In the genomic region with DNA sequence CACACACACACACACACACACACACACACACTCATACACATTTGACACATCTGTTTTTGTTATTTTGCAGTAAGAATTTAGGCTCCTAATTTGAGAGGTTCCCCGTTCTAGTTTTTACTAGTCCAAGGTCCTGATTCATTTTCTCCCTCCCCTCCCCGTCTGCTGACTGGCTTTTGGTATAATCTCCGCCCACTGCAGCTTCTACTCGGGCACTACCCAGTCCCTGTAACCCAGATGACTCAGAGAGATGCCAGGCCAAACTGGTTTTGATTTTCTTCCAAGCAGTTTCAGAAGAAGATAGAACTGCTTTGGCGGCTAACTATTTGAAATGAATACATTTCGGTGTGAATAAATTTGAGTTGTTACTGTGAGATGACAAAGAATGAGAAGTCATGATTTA, we compare ENCODE assay signal across 11 mouse cellular contexts.
A peak's percentile ranks its signal among the peaks of the same experiment; 100 is the strongest.
DNase-seq lines count a peak whose midpoint lies in the region; ATAC-seq and TF ChIP-seq lines count a peak whose summit lies in the region.
"Had no signal": no experiment of that assay in that cellular context is flagged by ENCODE, and none has a peak within 500 bp of the region (broad histone marks: within the 10 kb centered on the region; RNA-seq: fewer than 3 reads in every experiment).

No protein-coding gene starts in this region.

- H3K36me3 ChIP-seq in embryonic facial prominence, embryonic 14.5 days (ENCODE audit: control insufficient read depth, insufficient read depth, low read length) = no peaks in the 10 kb centered on the region
- H3K36me3 ChIP-seq in embryonic facial prominence, embryonic 10.5 days (replicated peaks) = no peaks in the 10 kb centered on the region
- H3K36me3 ChIP-seq in stomach, embryonic 16.5 days (ENCODE audit: control insufficient read depth, insufficient read depth, low read length) = no peaks in the 10 kb centered on the region
- no peaks in the 10 kb centered on the region for H3K36me3 ChIP-seq in liver, postnatal 0 days (replicated peaks; ENCODE audit: insufficient read depth, low read length)
- H3K36me3 ChIP-seq: embryonic facial prominence, embryonic 13.5 days; heart, embryonic 13.5 days had no signal

- no peak for TF ChIP-seq EP300 in liver, postnatal 0 days (IDR thresholded peaks at IDR 0.05; ENCODE audit: low read depth)

- H3K4me3 ChIP-seq in embryonic facial prominence, embryonic 14.5 days (ENCODE audit: low read depth, low read length) = no peak overlapping the region
- no peak overlapping the region for H3K4me3 ChIP-seq in embryonic facial prominence, embryonic 10.5 days
- no peak overlapping the region for H3K4me3 ChIP-seq in stomach, embryonic 16.5 days (replicated peaks; ENCODE audit: low read length)
- H3K4me3 ChIP-seq in liver, postnatal 0 days (ENCODE audit: low read depth, low read length) = no peak overlapping the region
- H3K4me3 ChIP-seq: embryonic facial prominence, embryonic 13.5 days; heart, embryonic 13.5 days; megakaryocyte, embryonic 14.5 days had no signal

- no peak overlapping the region for H3K9ac ChIP-seq in embryonic facial prominence, embryonic 14.5 days (ENCODE audit: low read depth, low read length)
- H3K9ac ChIP-seq in stomach, embryonic 16.5 days (ENCODE audit: low read length) = no peak overlapping the region
- no peak overlapping the region for H3K9ac ChIP-seq in liver, postnatal 0 days (replicated peaks)
- H3K9ac ChIP-seq: embryonic facial prominence, embryonic 13.5 days; heart, embryonic 13.5 days had no signal

- H3K4me2 ChIP-seq in embryonic facial prominence, embryonic 14.5 days (ENCODE audit: low read depth, low read length) = no peak overlapping the region
- H3K4me2 ChIP-seq in stomach, embryonic 16.5 days (ENCODE audit: low read depth, low read length) = no peak overlapping the region
- H3K4me2 ChIP-seq in liver, postnatal 0 days (ENCODE audit: low read depth, low read length) = no peak overlapping the region
- H3K4me2 ChIP-seq: embryonic facial prominence, embryonic 13.5 days; heart, embryonic 13.5 days had no signal

- no peaks in the 10 kb centered on the region for H3K27me3 ChIP-seq in embryonic facial prominence, embryonic 14.5 days (replicated peaks; ENCODE audit: control insufficient read depth, insufficient read depth, low read length)
- no peaks in the 10 kb centered on the region for H3K27me3 ChIP-seq in embryonic facial prominence, embryonic 10.5 days (replicated peaks; ENCODE audit: low read depth, poor library complexity, severe bottlenecking)
- no peaks in the 10 kb centered on the region for H3K27me3 ChIP-seq in stomach, embryonic 16.5 days (ENCODE audit: control insufficient read depth, insufficient read depth, low read length)
- no peaks in the 10 kb centered on the region for H3K27me3 ChIP-seq in liver, postnatal 0 days (ENCODE audit: insufficient read depth, low read length)
- H3K27me3 ChIP-seq: embryonic facial prominence, embryonic 13.5 days; heart, embryonic 13.5 days had no signal

- ATAC-seq in embryonic facial prominence, embryonic 14.5 days (ENCODE audit: low read depth) = no peak
- ATAC-seq in stomach, embryonic 16.5 days (ENCODE audit: insufficient read depth, low FRiP score) = peak; percentile 68; the same call in 1 of the 2 replicates
- ATAC-seq in liver, postnatal 0 days = no peak

- no peaks in the 10 kb centered on the region for H3K4me1 ChIP-seq in embryonic facial prominence, embryonic 14.5 days (ENCODE audit: control insufficient read depth, insufficient read depth, low read length)
- no peaks in the 10 kb centered on the region for H3K4me1 ChIP-seq in embryonic facial prominence, embryonic 10.5 days
- H3K4me1 ChIP-seq in stomach, embryonic 16.5 days (ENCODE audit: control insufficient read depth, insufficient read depth, low read length) = no peaks in the 10 kb centered on the region
- no peaks in the 10 kb centered on the region for H3K4me1 ChIP-seq in liver, postnatal 0 days (ENCODE audit: insufficient read depth)
- H3K4me1 ChIP-seq: heart, embryonic 13.5 days; megakaryocyte, embryonic 14.5 days had no signal

- H3K9me3 ChIP-seq in embryonic facial prominence, embryonic 14.5 days (ENCODE audit: control insufficient read depth, low read length) = no peaks in the 10 kb centered on the region
- H3K9me3 ChIP-seq in embryonic facial prominence, embryonic 10.5 days = no peaks in the 10 kb centered on the region
- H3K9me3 ChIP-seq in stomach, embryonic 16.5 days (replicated peaks; ENCODE audit: control insufficient read depth, low read length) = no peaks in the 10 kb centered on the region
- no peaks in the 10 kb centered on the region for H3K9me3 ChIP-seq in liver, postnatal 0 days (ENCODE audit: low read length)
- H3K9me3 ChIP-seq: embryonic facial prominence, embryonic 13.5 days; heart, embryonic 13.5 days; megakaryocyte, embryonic 14.5 days had no signal

- TF ChIP-seq CTCF in liver, postnatal 0 days (IDR thresholded peaks at IDR 0.05; ENCODE audit: low read depth) = no peak

- DNase-seq in embryonic facial prominence, embryonic 14.5 days (ENCODE audit: low spot score) = peak; percentile 46
- DNase-seq in embryonic facial prominence, embryonic 10.5 days (ENCODE audit: low spot score) = no peak
- DNase-seq in right cerebral cortex, adult 18-20 months = peak; percentile 18
- no peak for DNase-seq in right cerebral cortex, postnatal 4 days
- peak; percentile 45 to 49 for DNase-seq in cerebellum, postnatal 10 days
- DNase-seq in embryo, embryonic 11 days = no peak
- DNase-seq in liver, postnatal 0 days = no peak

- no peak overlapping the region for H3K27ac ChIP-seq in embryonic facial prominence, embryonic 14.5 days (replicated peaks; ENCODE audit: low read depth, low read length)
- H3K27ac ChIP-seq in embryonic facial prominence, embryonic 10.5 days (replicated peaks) = no peak overlapping the region
- H3K27ac ChIP-seq in stomach, embryonic 16.5 days (ENCODE audit: low read length) = peak overlapping the region; percentile 84
- no peak overlapping the region for H3K27ac ChIP-seq in liver, postnatal 0 days (ENCODE audit: low read depth)
- H3K27ac ChIP-seq: embryonic facial prominence, embryonic 13.5 days; heart, embryonic 13.5 days had no signal

- WGBS in embryonic facial prominence, embryonic 14.5 days = 46% methylated on average over 6 of the region's 6 CpGs
- WGBS in embryonic facial prominence, embryonic 10.5 days = 64% methylated on average over 6 of the region's 6 CpGs
- WGBS in stomach, embryonic 16.5 days = 47% methylated on average over 6 of the region's 6 CpGs
- WGBS in liver, postnatal 0 days (ENCODE audit: insufficient replicate concordance) = 53% methylated on average over 6 of the region's 6 CpGs

Comparison
In these comparisons a context has a peak if more than half of its experiments do, and no peak if none do; other contexts are left out.
1. DNase-seq: peak in embryonic facial prominence, embryonic 14.5 days (single experiment), right cerebral cortex, adult 18-20 months (single experiment) and cerebellum, postnatal 10 days (2 of 2); none in embryonic facial prominence, embryonic 10.5 days (single experiment), right cerebral cortex, postnatal 4 days (single experiment), embryo, embryonic 11 days (single experiment) and liver, postnatal 0 days (single experiment).